Mouse (Mus musculus): ENCODE data around the gene Tbx4. TPM values are rescaled to one million over a fixed set of nuclear protein-coding genes. Genes with fewer than 3 reads are reported as not detected.

The Tbx4 gene
- polyA plus RNA-seq (2012; rRNA removed) (37.5 and 52.7 TPM in 2 replicates), polyA plus RNA-seq (2014; fragmentation: Nextera tagmentation; extraction: Ambion mirVana) (15.5 and 20.0 TPM in 2 replicates)

GRCm38 (mm10) chr11:85885665-85886428, at the start of gene Tbx4:
Gene Tbx4 (plus strand): TSS chr11:85886422.
- H3K9me3 ChIP-seq (ENCODE audit: control insufficient read depth, low read length): no peaks in the 10 kb centered on the region
- H3K4me1 ChIP-seq (ENCODE audit: control insufficient read depth, insufficient read depth, low read length): peaks cover 12% of the 10 kb centered on the region
- WGBS: 16% methylated on average over 17 of the region's 28 CpGs
- DNase-seq (ENCODE audit: low spot score): no peak
- 0 out of 2 replicates have a peak, but pooled peaks have one; percentile 7 for TF ChIP-seq POLR2A (IDR thresholded peaks at IDR 0.05; ENCODE audit: borderline replicate concordance, extremely low read depth, insufficient read depth, insufficient read length)
- peak; percentile 25; the same call in 1 of the 2 replicates for ATAC-seq (ENCODE audit: low FRiP score, low read depth)
- H3K27me3 ChIP-seq (ENCODE audit: control insufficient read depth, insufficient read depth, low read length): peaks cover 30% of the 10 kb centered on the region
- peak within 1 kb of the TSS; percentile 88 for H3K27ac ChIP-seq (replicated peaks; ENCODE audit: low read depth, low read length)
- peak within 1 kb of the TSS; percentile 92 for H3K9ac ChIP-seq (ENCODE audit: low read depth, low read length, severe bottlenecking)
- H3K4me2 ChIP-seq (replicated peaks; ENCODE audit: low read depth, low read length, severe bottlenecking): peak within 1 kb of the TSS; percentile 73
- H3K4me3 ChIP-seq (replicated peaks; ENCODE audit: low read length): peak within 1 kb of the TSS; percentile 59
- no peaks in the 10 kb centered on the region for H3K36me3 ChIP-seq (ENCODE audit: control insufficient read depth, insufficient read depth, low read length)

DNA sequence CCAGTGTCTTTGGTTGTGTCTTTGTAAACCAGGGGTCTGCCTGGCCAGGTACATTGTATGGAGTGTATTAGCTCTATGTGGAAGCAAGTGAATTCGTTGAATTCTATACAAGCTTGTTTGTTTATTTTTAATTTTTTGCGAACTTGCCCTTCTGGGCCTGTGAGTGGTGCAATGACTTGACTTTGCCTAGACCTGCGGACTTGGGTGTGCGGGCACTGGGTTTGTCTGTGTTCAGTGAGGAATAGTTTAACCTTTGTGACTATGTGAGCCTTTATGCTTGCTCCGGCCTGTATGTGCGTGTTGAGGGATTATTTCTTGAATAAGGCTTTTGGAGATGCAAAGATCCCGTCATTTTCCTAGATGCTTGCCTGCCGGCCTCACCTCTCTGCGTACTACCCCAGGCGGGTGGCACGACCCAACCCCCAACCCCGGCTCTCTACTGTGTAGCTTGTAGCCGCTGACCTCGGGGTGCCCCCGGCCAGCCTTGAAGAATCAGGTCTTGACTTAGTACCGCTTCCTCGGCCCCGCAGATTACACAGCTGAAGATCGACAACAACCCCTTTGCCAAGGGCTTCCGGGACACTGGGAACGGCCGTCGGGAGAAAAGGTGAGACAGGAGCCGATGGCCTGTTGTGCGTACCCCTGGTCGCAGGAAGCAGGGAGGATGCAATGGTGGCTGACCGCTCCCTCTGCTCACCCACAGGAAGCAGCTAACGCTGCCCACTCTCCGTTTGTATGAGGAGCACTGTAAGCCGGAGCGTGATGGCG, 49.5 kb upstream of the Tbx4 start:
- peaks cover 30% of the 10 kb centered on the region for H3K36me3 ChIP-seq (ENCODE audit: control insufficient read depth, insufficient read depth, low read length)
- no peak for ATAC-seq (ENCODE audit: low FRiP score, low read depth)
- peaks cover 25% of the 10 kb centered on the region; the same call in 1 of the 2 replicates for H3K4me1 ChIP-seq (ENCODE audit: control insufficient read depth, insufficient read depth, low read length)
- H3K27ac ChIP-seq (replicated peaks; ENCODE audit: low read depth, low read length): peak overlapping the region; percentile 71
- no peak for TF ChIP-seq POLR2A (IDR thresholded peaks at IDR 0.05; ENCODE audit: borderline replicate concordance, extremely low read depth, insufficient read depth, insufficient read length)
- H3K9me3 ChIP-seq (ENCODE audit: control insufficient read depth, low read length): no peaks in the 10 kb centered on the region
- no peak for DNase-seq (ENCODE audit: low spot score)
- H3K4me2 ChIP-seq (replicated peaks; ENCODE audit: low read depth, low read length, severe bottlenecking): peak overlapping the region; percentile 89
- peaks cover 81% of the 10 kb centered on the region for H3K27me3 ChIP-seq (ENCODE audit: control insufficient read depth, insufficient read depth, low read length)
- WGBS: 11% methylated on average over 32 of the region's 32 CpGs
- peak overlapping the region; percentile 85 for H3K9ac ChIP-seq (ENCODE audit: low read depth, low read length, severe bottlenecking)
- H3K4me3 ChIP-seq (replicated peaks; ENCODE audit: low read length): peak overlapping the region; percentile 50

GRCm38 (mm10) chr11:85837291-85837647, 49.0 kb upstream of the Tbx4 start:
- TF ChIP-seq POLR2A (IDR thresholded peaks at IDR 0.05; ENCODE audit: borderline replicate concordance, extremely low read depth, insufficient read depth, insufficient read length): no peak
- 6% methylated on average over 18 of the region's 18 CpGs for WGBS
- Histone ChIP-seq H3K4me3 (replicated peaks; ENCODE audit: low read length) (peak overlapping the region; percentile 50), H3K9ac (ENCODE audit: low read depth, low read length, severe bottlenecking) (peak overlapping the region; percentile 85), H3K4me2 (replicated peaks; ENCODE audit: low read depth, low read length, severe bottlenecking) (peak overlapping the region; percentile 89), H3K36me3 (ENCODE audit: control insufficient read depth, insufficient read depth, low read length) (peaks cover 30% of the 10 kb centered on the region), H3K9me3 (ENCODE audit: control insufficient read depth, low read length) (no peaks in the 10 kb centered on the region), H3K27ac (replicated peaks; ENCODE audit: low read depth, low read length) (peak overlapping the region; percentile 71), H3K4me1 (ENCODE audit: control insufficient read depth, insufficient read depth, low read length) (peaks cover 21% of the 10 kb centered on the region; the same call in 1 of the 2 replicates), H3K27me3 (ENCODE audit: control insufficient read depth, insufficient read depth, low read length) (peaks cover 78% of the 10 kb centered on the region)
- ATAC-seq (ENCODE audit: low FRiP score, low read depth) (no peak), DNase-seq (ENCODE audit: low spot score) (no peak)

GRCm38 (mm10) chr11:85837648-85838423, 48.4 kb upstream of the Tbx4 start:
- Histone ChIP-seq H3K9me3 (ENCODE audit: control insufficient read depth, low read length) (no peaks in the 10 kb centered on the region), H3K27me3 (ENCODE audit: control insufficient read depth, insufficient read depth, low read length) (peaks cover 82% of the 10 kb centered on the region), H3K4me3 (replicated peaks; ENCODE audit: low read length) (peak overlapping the region; percentile 50), H3K4me1 (ENCODE audit: control insufficient read depth, insufficient read depth, low read length) (peaks cover 26% of the 10 kb centered on the region), H3K27ac (replicated peaks; ENCODE audit: low read depth, low read length) (peak overlapping the region; percentile 71), H3K36me3 (ENCODE audit: control insufficient read depth, insufficient read depth, low read length) (peaks cover 30% of the 10 kb centered on the region), H3K9ac (ENCODE audit: low read depth, low read length, severe bottlenecking) (peak overlapping the region; percentile 85), H3K4me2 (replicated peaks; ENCODE audit: low read depth, low read length, severe bottlenecking) (peak overlapping the region; percentile 89)
- TF ChIP-seq POLR2A (IDR thresholded peaks at IDR 0.05; ENCODE audit: borderline replicate concordance, extremely low read depth, insufficient read depth, insufficient read length): no peak
- no peak for ATAC-seq (ENCODE audit: low FRiP score, low read depth)
- 2% methylated on average over 54 of the region's 67 CpGs for WGBS
- no peak for DNase-seq (ENCODE audit: low spot score)
